ENCODE assay signal across 8 mouse cellular contexts in genomic region chr11:97884601-97885185, GRCm38 (mm10). TPM values are rescaled to one million over a fixed set of nuclear protein-coding genes. Genes with fewer than 3 reads are reported as not detected.
DNase-seq lines count a peak whose midpoint lies in the region; ATAC-seq and TF ChIP-seq lines count a peak whose summit lies in the region.

No protein-coding gene starts in this region.

- TF ChIP-seq CTCF in C2C12 (IDR thresholded peaks at IDR 0.05; ENCODE audit: control insufficient read depth, insufficient read depth, insufficient read length), result no peak

- no peak overlapping the region for H3K9ac ChIP-seq in forebrain, embryonic 12.5 days
- H3K9ac ChIP-seq in liver, embryonic 13.5 days, result peak overlapping the region; percentile 65; the same call in 1 of the 2 replicates

- H3K79me2 ChIP-seq in C2C12 (ENCODE audit: control insufficient read depth, insufficient read depth), result no peaks in the 10 kb centered on the region

- no peaks in the 10 kb centered on the region for H3K27me3 ChIP-seq in C2C12 (ENCODE audit: control insufficient read depth, insufficient read depth, insufficient read length)
- H3K27me3 ChIP-seq in forebrain, embryonic 12.5 days, result no peaks in the 10 kb centered on the region
- H3K27me3 ChIP-seq in liver, embryonic 13.5 days, result no peaks in the 10 kb centered on the region

- WGBS in forebrain, embryonic 12.5 days, result 31% methylated on average over 7 of the region's 7 CpGs
- 29% methylated on average over 7 of the region's 7 CpGs for WGBS in liver, embryonic 13.5 days (ENCODE audit: insufficient replicate concordance)

- no peaks in the 10 kb centered on the region for H3K36me3 ChIP-seq in C2C12 (ENCODE audit: control insufficient read depth, insufficient read depth)
- H3K36me3 ChIP-seq in forebrain, embryonic 12.5 days (replicated peaks), result no peaks in the 10 kb centered on the region
- no peaks in the 10 kb centered on the region for H3K36me3 ChIP-seq in liver, embryonic 13.5 days

- H3K4me3 ChIP-seq in C2C12 (ENCODE audit: insufficient read depth, poor library complexity, severe bottlenecking), result peak overlapping the region; percentile 31
- peak overlapping the region; percentile 59 for H3K4me3 ChIP-seq in forebrain, embryonic 12.5 days (replicated peaks)
- H3K4me3 ChIP-seq in liver, embryonic 13.5 days (replicated peaks), result peak overlapping the region; percentile 67

- H3K79me3 ChIP-seq in C2C12 (ENCODE audit: low read depth), result no peaks in the 10 kb centered on the region

- peak overlapping the region; percentile 83 for H3K27ac ChIP-seq in forebrain, embryonic 12.5 days
- H3K27ac ChIP-seq in liver, embryonic 13.5 days, result peak overlapping the region; percentile 77

- no peak for ATAC-seq in forebrain, embryonic 12.5 days (ENCODE audit: low FRiP score)
- no peak for ATAC-seq in liver, embryonic 13.5 days (ENCODE audit: low read depth)

- H3ac ChIP-seq in C2C12 (ENCODE audit: control insufficient read depth, insufficient read length, low read depth), result no peak overlapping the region

- peak; percentile 89 for DNase-seq in heart, adult 11 months
- no peak for DNase-seq in heart, postnatal 25 days (ENCODE audit: low spot score)
- no peak for DNase-seq in liver, embryonic 13.5 days
- DNase-seq in frontal cortex, postnatal 10 days (ENCODE audit: low spot score in 2 of 2), result no peak
- no peak for DNase-seq in right cerebral cortex, adult 18-20 months
- no peak for DNase-seq in cerebellum, adult 9-11 months

- intact Hi-C loops in heart, postnatal 25 days (cut with DNase I), result loop anchor here (1.0 to 5.0 kb wide), 2 partner anchors 42 to 92 kb away; partner anchors contain the start of gene B230217C12Rik

- no peaks in the 10 kb centered on the region for H3K9me3 ChIP-seq in forebrain, embryonic 12.5 days
- H3K9me3 ChIP-seq in liver, embryonic 13.5 days (replicated peaks), result no peaks in the 10 kb centered on the region

- H3K4me1 ChIP-seq in forebrain, embryonic 12.5 days, result 0 out of 2 replicates have a peak, but pooled peaks cover 3% of the 10 kb centered on the region
- H3K4me1 ChIP-seq in liver, embryonic 13.5 days (replicated peaks), result peaks cover 14% of the 10 kb centered on the region

- peak overlapping the region; percentile 59 for H3K4me2 ChIP-seq in forebrain, embryonic 12.5 days
- peak overlapping the region; percentile 67 for H3K4me2 ChIP-seq in liver, embryonic 13.5 days

TF ChIP-seq in C2C12, 6 proteins besides CTCF, POLR2A, EP300 and RAD21:
- no peak for TF ChIP-seq FOSL1 (IDR thresholded peaks at IDR 0.05; ENCODE audit: insufficient read depth, low read length, poor library complexity, severe bottlenecking)
- TF ChIP-seq USF1 (IDR thresholded peaks at IDR 0.05; ENCODE audit: low read depth), result no peak
- TF ChIP-seq MAX (IDR thresholded peaks at IDR 0.05), result no peak
- TF ChIP-seq MYOD1 (IDR thresholded peaks at IDR 0.05; ENCODE audit: control insufficient read depth, insufficient read length, low read depth), result no peak
- TF ChIP-seq CEBPB (IDR thresholded peaks at IDR 0.05; ENCODE audit: low read depth), result no peak
- TF ChIP-seq MYOG (IDR thresholded peaks at IDR 0.05; ENCODE audit: control insufficient read depth, extremely low read depth, insufficient read length), result no peak

RNA-seq across cellular contexts. Expression of gene Fbxo47, which starts 0.7 kb away (rescaled TPM):
- total RNA-seq in heart, postnatal 25 days (2021), result under 1 TPM in 1 of 2 experiments, not detected in 1; 0.11 TPM
- 0.11 TPM for polyA plus RNA-seq in C2C12 (2012; fragmentation: generic; extraction: Trizol)
- 0.60 and 0.91 TPM in 2 replicates for polyA plus RNA-seq in forebrain, embryonic 12.5 days (2016; fragmentation: Nextera tagmentation; extraction: Ambion mirVana)
- polyA plus RNA-seq in liver, embryonic 13.5 days (2015; fragmentation: Nextera tagmentation; extraction: Ambion mirVana), result 0.33 and 0.46 TPM in 2 replicates

RNA-seq across cellular contexts. Expression of gene B230217C12Rik, which starts 44.1 kb away (rescaled TPM):
- total RNA-seq in heart, postnatal 25 days (2021), result under 1 TPM; 0.83 to 0.87 TPM
- polyA plus RNA-seq in C2C12 (2012; fragmentation: generic; extraction: Trizol), result 4.9 TPM
- polyA plus RNA-seq in forebrain, embryonic 12.5 days (2016; fragmentation: Nextera tagmentation; extraction: Ambion mirVana), result 15.1 and 17.0 TPM in 2 replicates
- 0.85 and 1.3 TPM in 2 replicates for polyA plus RNA-seq in liver, embryonic 13.5 days (2015; fragmentation: Nextera tagmentation; extraction: Ambion mirVana)
